25 mouse cellular contexts compared by ENCODE assay signal in genomic region chr1:57470356-57470755, GRCm38 (mm10).
"Had no signal": no experiment of that assay in that cellular context is flagged by ENCODE, and none has a peak within 500 bp of the region (broad histone marks: within the 10 kb centered on the region; RNA-seq: fewer than 3 reads in every experiment).

No protein-coding gene starts in this region.

- H3K4me3 ChIP-seq: heart, adult 2 months; heart, embryonic 13.5 days; heart, embryonic 15.5 days; hindbrain, embryonic 13.5 days; hindbrain, embryonic 15.5 days; kidney, embryonic 15.5 days; limb, embryonic 10.5 days; limb, embryonic 12.5 days; liver, embryonic 13.5 days; liver, embryonic 15.5 days had no signal

- H3K27ac ChIP-seq: heart, adult 2 months; heart, embryonic 13.5 days; heart, embryonic 15.5 days; hindbrain, embryonic 13.5 days; hindbrain, embryonic 15.5 days; hindbrain, postnatal 0 days; kidney, embryonic 15.5 days; kidney, postnatal 0 days; limb, embryonic 10.5 days; limb, embryonic 12.5 days; liver, embryonic 13.5 days; liver, embryonic 15.5 days had no signal

- DNase-seq: gastrocnemius, postnatal 14 days; gastrocnemius, postnatal 36 days; heart, adult 11 months; heart, adult 2 months; heart, postnatal 14 days; heart, postnatal 36 days; kidney, adult 11 months; kidney, adult 2 months; kidney, adult 9 months; kidney, postnatal 14 days; kidney, postnatal 36 days; layer of hippocampus, adult 9-11 months; layer of hippocampus, postnatal 36 days; liver; liver, embryonic 13.5 days had no signal
